Comparison of ENCODE assay signal across 14 mouse cellular contexts in genomic region chr17:9286834-9287233, GRCm38 (mm10).
DNase-seq lines count a peak whose midpoint lies in the region; ATAC-seq and TF ChIP-seq lines count a peak whose summit lies in the region.
"Had no signal": no experiment of that assay in that cellular context is flagged by ENCODE, and none has a peak within 500 bp of the region (broad histone marks: within the 10 kb centered on the region; RNA-seq: fewer than 3 reads in every experiment).

No protein-coding gene starts in this region.

- H3K9ac ChIP-seq in kidney, embryonic 14.5 days (ENCODE audit: low read depth, low read length): no peak overlapping the region
- H3K9ac ChIP-seq in MEL (ENCODE audit: control insufficient read depth, low read depth, low read length, poor library complexity, severe bottlenecking): no peak overlapping the region
- H3K9ac ChIP-seq: kidney, embryonic 15.5 days; liver, embryonic 15.5 days had no signal

- H3K27ac ChIP-seq in gastrocnemius, adult 2 months: no peak overlapping the region
- no peak overlapping the region for H3K27ac ChIP-seq in kidney, embryonic 14.5 days (ENCODE audit: low read depth, low read length)
- H3K27ac ChIP-seq in MEL (ENCODE audit: control insufficient read depth, low read depth, low read length): no peak overlapping the region
- H3K27ac ChIP-seq: kidney, embryonic 15.5 days; liver, embryonic 15.5 days had no signal

- intact Hi-C loops in gastrocnemius, adult 2 months (cut with DNase I): no loop called here
- intact Hi-C loops in gastrocnemius, postnatal 36 days (cut with DNase I): no loop called here
- intact Hi-C loops in left cerebral cortex, postnatal 25 days (cut with DNase I): no loop called here
- intact Hi-C loops in left cerebral cortex, postnatal 36 days (cut with DNase I): no loop called here

- TF ChIP-seq POLR2A in MEL (IDR thresholded peaks at IDR 0.05; ENCODE audit: control insufficient read depth in 1 of 2, insufficient read depth in 1 of 2, low read depth in 1 of 2, low read length in 2 of 2, poor library complexity in 1 of 2): no peak

- TF ChIP-seq EP300 in MEL (IDR thresholded peaks at IDR 0.05; ENCODE audit: low read depth in 1 of 2, low read length in 2 of 2): no peak

- H3K27me3 ChIP-seq in kidney, embryonic 14.5 days (ENCODE audit: control insufficient read depth, insufficient read depth, low read length): no peaks in the 10 kb centered on the region
- H3K27me3 ChIP-seq in MEL (ENCODE audit: control insufficient read depth in 1 of 2, insufficient read depth in 2 of 2, low read length in 2 of 2): no peaks in the 10 kb centered on the region
- H3K27me3 ChIP-seq: kidney, embryonic 15.5 days; liver, embryonic 15.5 days; Patski had no signal

- H3K9me3 ChIP-seq in kidney, embryonic 14.5 days (ENCODE audit: control insufficient read depth, low read length): no peaks in the 10 kb centered on the region
- H3K9me3 ChIP-seq in MEL (replicated peaks; ENCODE audit: insufficient read depth, low read length): no peaks in the 10 kb centered on the region
- H3K9me3 ChIP-seq: kidney, embryonic 15.5 days; liver, embryonic 15.5 days had no signal

- DNase-seq in gastrocnemius, adult 2 months: no peak
- DNase-seq in gastrocnemius, postnatal 36 days: no peak
- DNase-seq in kidney, postnatal 14 days: peak; percentile 2
- DNase-seq in 416B (ENCODE audit: low read depth) (peak; percentile 24), MEL (ENCODE audit: low read depth, low spot score) (peak; percentile 16)
- no peak for DNase-seq in left cerebral cortex, postnatal 25 days (ENCODE audit: low spot score in 2 of 2)
- no peak for DNase-seq in left cerebral cortex, postnatal 36 days (ENCODE audit: low spot score in 2 of 2)
- DNase-seq: adrenal gland, postnatal 10 days had no signal

- H3K36me3 ChIP-seq in kidney, embryonic 14.5 days (ENCODE audit: control insufficient read depth, insufficient read depth, low read length): no peaks in the 10 kb centered on the region
- no peaks in the 10 kb centered on the region for H3K36me3 ChIP-seq in MEL (ENCODE audit: control insufficient read depth in 1 of 2, insufficient read depth in 2 of 2, low read length in 2 of 2)
- H3K36me3 ChIP-seq: kidney, embryonic 15.5 days; liver, embryonic 15.5 days had no signal

- no peak overlapping the region for H3K4me2 ChIP-seq in kidney, embryonic 14.5 days (replicated peaks; ENCODE audit: low read depth, low read length)
- H3K4me2 ChIP-seq: heart, embryonic 11.5 days; kidney, embryonic 15.5 days; liver, embryonic 15.5 days had no signal

- H3K4me3 ChIP-seq in gastrocnemius, adult 2 months: no peak overlapping the region
- no peak overlapping the region for H3K4me3 ChIP-seq in kidney, embryonic 14.5 days (ENCODE audit: low read length)
- H3K4me3 ChIP-seq in MEL (ENCODE audit: control insufficient read depth in 1 of 2, insufficient read depth in 1 of 2, low read depth in 2 of 2, low read length in 2 of 2): no peak overlapping the region
- H3K4me3 ChIP-seq: kidney, embryonic 15.5 days; liver, embryonic 15.5 days had no signal

- no peaks in the 10 kb centered on the region for H3K4me1 ChIP-seq in kidney, embryonic 14.5 days (ENCODE audit: control insufficient read depth, insufficient read depth, low read length)
- H3K4me1 ChIP-seq in MEL (ENCODE audit: control insufficient read depth in 1 of 2, insufficient read depth in 2 of 2, low read length in 2 of 2): no peaks in the 10 kb centered on the region
- H3K4me1 ChIP-seq: kidney, embryonic 15.5 days; liver, embryonic 15.5 days had no signal

- no peaks in the 10 kb centered on the region for H3K79me2 ChIP-seq in MEL (ENCODE audit: control insufficient read depth, insufficient read depth, low read length, poor library complexity)

- no peak for ATAC-seq in kidney, embryonic 14.5 days (ENCODE audit: low FRiP score, low TSS enrichment)
- ATAC-seq: forebrain, embryonic 14.5 days; Patski had no signal

- 0 out of 2 replicates have a peak, but pooled peaks have one; percentile 2 for TF ChIP-seq CTCF in gastrocnemius, adult 2 months (IDR thresholded peaks at IDR 0.05)
- TF ChIP-seq CTCF in MEL (IDR thresholded peaks at IDR 0.05 in 2 of 3, conservative IDR thresholded peaks at IDR 0.05 in 1 of 3; ENCODE audit: control insufficient read depth in 1 of 3, insufficient read depth in 1 of 3, low read depth in 2 of 3, low read length in 3 of 3, poor library complexity in 1 of 3, severe bottlenecking in 1 of 3): peak in 2 of 3 experiments; percentile 17 to 39; a peak in 4 of 6 replicates

- 74% methylated on average over 6 of the region's 6 CpGs for WGBS in kidney, embryonic 14.5 days

- TF ChIP-seq RAD21 in MEL (IDR thresholded peaks at IDR 0.05; ENCODE audit: low read depth, low read length): peak; percentile 42

TF ChIP-seq in MEL, 35 proteins besides CTCF, POLR2A, EP300 and RAD21:
- TF ChIP-seq SMC3 (IDR thresholded peaks at IDR 0.05; ENCODE audit: low read depth, low read length) (peak; percentile 45), TCF12 (IDR thresholded peaks at IDR 0.05; ENCODE audit: low read depth, low read length) (no peak)

Comparison
In these comparisons a context has a peak if more than half of its experiments do, and no peak if none do; other contexts are left out.
1. DNase-seq: peak in kidney, postnatal 14 days (single experiment), 416B (single experiment) and MEL (single experiment); none in gastrocnemius, adult 2 months (single experiment), gastrocnemius, postnatal 36 days (0 of 2), left cerebral cortex, postnatal 25 days (0 of 2) and left cerebral cortex, postnatal 36 days (0 of 2).